Mouse (Mus musculus) CH12.LX (cell line): ENCODE measurements at regions not wholly inside any gene's neighbourhood (a gene's known extent, or its start where the extent isn't known, plus 50 kb on each side); places are given as distances from the start of the nearest gene placed in this dataset.

ENCODE experiments used
- CTCF ChIP-seq, 2 experiments: IDR thresholded peaks in 1 of 2; conservative IDR thresholded peaks in 1 of 2; 2 replicates each; pipeline ENCODE4 v1.5.1; 2011 to 2012; ENCODE audit warnings: low read depth in 2 of 2, low read length in 2 of 2, improper control_type of control experiment in 1 of 2, inconsistent platforms in 1 of 2, mild to moderate bottlenecking in 1 of 2, moderate library complexity in 1 of 2
- POLR2A ChIP-seq: IDR thresholded peaks from 2 replicates; pipeline ENCODE4 v1.6.1; 2011; ENCODE audit warnings: low read depth, mild to moderate bottlenecking, improper control_type of control experiment, low read length

DNA sequence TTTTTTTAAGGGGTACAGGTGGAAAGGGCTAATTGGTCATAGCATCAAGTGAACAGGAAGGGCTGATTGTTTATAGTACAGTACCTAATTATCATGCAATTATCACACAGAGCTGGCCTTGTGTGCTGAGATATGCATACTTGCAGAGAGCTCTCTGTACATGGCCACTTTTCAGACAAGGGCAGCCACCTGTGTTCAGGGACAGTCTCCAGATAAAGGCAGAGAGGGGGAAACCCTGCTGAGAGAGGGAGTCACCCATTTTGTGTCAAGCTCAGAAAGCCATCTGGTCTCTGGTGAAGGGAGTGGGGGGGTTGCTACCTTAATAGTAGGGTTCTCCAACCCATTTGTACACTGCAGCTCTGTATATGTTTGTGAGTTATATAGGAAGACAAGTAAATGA, 127.5 kb upstream of the Sphkap start:
- no peak for TF ChIP-seq POLR2A
- no peak for TF ChIP-seq CTCF (conservative IDR thresholded peaks at IDR 0.05 in 1 of 2, IDR thresholded peaks at IDR 0.05 in 1 of 2; ENCODE audit: low read depth in 2 of 2, low read length in 2 of 2)
